Mouse (Mus musculus): ENCODE measurements around the gene Nipal3. TPM values are rescaled to one million over a fixed set of nuclear protein-coding genes. Genes with fewer than 3 reads are reported as not detected.
A peak's percentile ranks its signal among the peaks of the same experiment; 100 is the strongest.

Gene Nipal3
- 10 to 100 TPM in 1 of 2 experiments, 1 to 10 TPM in 1; 7.4 to 11.0 TPM for total RNA-seq (2021)
- long read RNA-seq, experiment 1, full-length matches to known transcripts: 3 of 8 reads
- long read RNA-seq, experiment 1, partial matches to known transcripts: 1 of 8 reads
- long read RNA-seq, experiment 1, other reads (novel, unspliced or antisense): 4 of 8 reads
- long read RNA-seq, experiment 2, partial matches to known transcripts: 0 of 3 reads
- long read RNA-seq, experiment 2, other reads (novel, unspliced or antisense): 3 of 3 reads

- intact Hi-C loops (cut with DNase I; ENCODE audit: low total_unique reads): no loop called here
- DNase-seq: peak; percentile 84
Measured at GRCm38 (mm10) chr4:135494521-135495396, at the start of gene Nipal3, which contains the start of gene Stpg1. Gene Nipal3 (minus strand): TSS chr4:135495038. Gene Stpg1 (plus strand): TSS chr4:135494790.

GRCm38 (mm10) chr4:135544284-135544683 lies 49.4 kb upstream of the Nipal3 start:
- no peak for DNase-seq
- intact Hi-C loops (cut with DNase I; ENCODE audit: low total_unique reads): no loop called here

- no peak for DNase-seq
- intact Hi-C loops (cut with DNase I; ENCODE audit: low total_unique reads): no loop called here
Measured at GRCm38 (mm10) chr4:135540057-135540456, 45.2 kb upstream of the Nipal3 start.

GRCm38 (mm10) chr4:135539056-135539455 lies 44.2 kb upstream of the Nipal3 start:
- intact Hi-C loops (cut with DNase I; ENCODE audit: low total_unique reads): no loop called here
- no peak for DNase-seq

GRCm38 (mm10) chr4:135535021-135535420 lies 40.2 kb upstream of the Nipal3 start:
- no peak for DNase-seq
- intact Hi-C loops (cut with DNase I; ENCODE audit: low total_unique reads): no loop called here

- intact Hi-C loops (cut with DNase I; ENCODE audit: low total_unique reads): no loop called here
Measured at GRCm38 (mm10) chr4:135533001-135533400, 38.2 kb upstream of the Nipal3 start.

GRCm38 (mm10) chr4:135531771-135532613 lies 37.2 kb upstream of the Nipal3 start:
- no peak for DNase-seq
- intact Hi-C loops (cut with DNase I; ENCODE audit: low total_unique reads): no loop called here

More at GRCm38 (mm10) chr4:135533001-135533400, 38.2 kb upstream of the Nipal3 start:
- DNase-seq: no peak

GRCm38 (mm10) chr4:135531236-135531635 lies 36.4 kb upstream of the Nipal3 start:
- intact Hi-C loops (cut with DNase I; ENCODE audit: low total_unique reads): no loop called here

GRCm38 (mm10) chr4:135530270-135530669 lies 35.4 kb upstream of the Nipal3 start:
- DNase-seq: no peak
- intact Hi-C loops (cut with DNase I; ENCODE audit: low total_unique reads): no loop called here

More at GRCm38 (mm10) chr4:135531236-135531635, 36.4 kb upstream of the Nipal3 start:
- no peak for DNase-seq

- DNase-seq: no peak
- intact Hi-C loops (cut with DNase I; ENCODE audit: low total_unique reads): no loop called here
Measured at GRCm38 (mm10) chr4:135526039-135526710, 31.3 kb upstream of the Nipal3 start.

GRCm38 (mm10) chr4:135525057-135525456 lies 30.2 kb upstream of the Nipal3 start:
- DNase-seq: no peak

GRCm38 (mm10) chr4:135523939-135524338 lies 29.1 kb upstream of the Nipal3 start:
- intact Hi-C loops (cut with DNase I; ENCODE audit: low total_unique reads): no loop called here
- DNase-seq: no peak

More at GRCm38 (mm10) chr4:135525057-135525456, 30.2 kb upstream of the Nipal3 start:
- intact Hi-C loops (cut with DNase I; ENCODE audit: low total_unique reads): no loop called here

- intact Hi-C loops (cut with DNase I; ENCODE audit: low total_unique reads): no loop called here
- no peak for DNase-seq
Measured at GRCm38 (mm10) chr4:135520421-135520820, 25.6 kb upstream of the Nipal3 start.

GRCm38 (mm10) chr4:135518135-135518534 lies 23.3 kb upstream of the Nipal3 start:
- no peak for DNase-seq
- intact Hi-C loops (cut with DNase I; ENCODE audit: low total_unique reads): loop anchor here (2.0 kb wide), 1 partner anchor 147 kb away; no protein-coding TSS in a partner anchor

- DNase-seq: peak; percentile 57
Measured at GRCm38 (mm10) chr4:135516351-135517316, 21.8 kb upstream of the Nipal3 start.

GRCm38 (mm10) chr4:135514925-135515324 lies 20.1 kb upstream of the Nipal3 start:
- intact Hi-C loops (cut with DNase I; ENCODE audit: low total_unique reads): no loop called here
- no peak for DNase-seq

More at GRCm38 (mm10) chr4:135516351-135517316, 21.8 kb upstream of the Nipal3 start:
- intact Hi-C loops (cut with DNase I; ENCODE audit: low total_unique reads): no loop called here

GRCm38 (mm10) chr4:135513865-135514264 lies 19.0 kb upstream of the Nipal3 start:
- intact Hi-C loops (cut with DNase I; ENCODE audit: low total_unique reads): no loop called here
- no peak for DNase-seq

- intact Hi-C loops (cut with DNase I; ENCODE audit: low total_unique reads): no loop called here
- DNase-seq: no peak
Measured at GRCm38 (mm10) chr4:135509515-135509914, 14.7 kb upstream of the Nipal3 start.

Measured in gastrocnemius, postnatal 14 days (tissue).